Mouse (Mus musculus) spleen, adult 12 weeks (tissue): ENCODE measurements around the gene Iqch.

Experiments used
- DNase-seq: peaks from one replicate; pipeline ENCODE4 v3.0.0; 2022; ENCODE audit warnings: low spot score

The Iqch gene

DNA sequence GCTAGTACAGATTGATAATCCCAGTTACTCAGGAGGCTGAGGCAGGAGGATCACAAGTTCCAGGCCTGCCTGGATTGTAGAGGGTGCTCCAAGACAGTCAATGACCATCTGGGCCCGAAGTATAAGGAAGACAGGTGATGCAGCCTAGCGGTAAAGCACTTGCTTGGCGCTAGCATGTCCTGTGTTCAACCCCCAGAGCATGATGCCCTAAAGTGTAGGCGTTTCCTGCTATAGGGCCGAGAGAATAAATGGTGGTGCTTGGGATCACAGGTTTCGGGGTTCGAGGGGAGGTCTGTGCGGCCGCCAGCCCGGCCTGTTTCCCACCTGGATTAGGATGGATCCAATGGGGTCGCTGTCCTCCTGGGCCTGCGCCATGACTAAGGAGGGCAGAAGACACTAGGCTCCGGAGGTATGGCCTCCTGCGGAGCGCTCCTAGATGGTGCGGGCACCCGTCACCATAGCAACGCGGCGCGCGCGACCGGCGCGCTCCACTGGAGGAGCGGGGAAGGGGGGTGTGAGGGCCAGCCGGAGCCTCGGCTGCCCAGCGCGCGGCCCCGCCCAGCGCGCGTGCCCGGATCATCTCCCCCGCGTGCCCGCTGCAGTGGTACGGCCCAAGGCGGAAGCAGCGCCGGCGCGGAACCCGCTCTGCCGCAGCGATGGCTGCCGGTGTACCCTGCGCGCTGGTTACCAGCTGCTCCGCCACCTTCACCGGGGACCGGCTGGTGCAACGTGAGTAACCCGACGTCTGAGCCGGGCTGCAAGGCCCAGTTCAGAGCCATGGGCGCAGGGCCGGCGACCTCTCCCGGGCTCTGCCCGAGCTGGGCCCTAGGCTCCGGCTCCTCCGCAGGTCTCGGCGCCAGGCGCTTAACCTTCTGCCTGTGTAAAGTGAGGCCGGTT is at the start of gene Iqch, which contains the start of gene Aagab:
Gene Iqch, minus strand, starts transcription at position 451 of the 897 bp plus-strand sequence.
Gene Aagab, plus strand, starts transcription at position 618 of the 897 bp plus-strand sequence.
- DNase-seq = peak; percentile 99

DNA sequence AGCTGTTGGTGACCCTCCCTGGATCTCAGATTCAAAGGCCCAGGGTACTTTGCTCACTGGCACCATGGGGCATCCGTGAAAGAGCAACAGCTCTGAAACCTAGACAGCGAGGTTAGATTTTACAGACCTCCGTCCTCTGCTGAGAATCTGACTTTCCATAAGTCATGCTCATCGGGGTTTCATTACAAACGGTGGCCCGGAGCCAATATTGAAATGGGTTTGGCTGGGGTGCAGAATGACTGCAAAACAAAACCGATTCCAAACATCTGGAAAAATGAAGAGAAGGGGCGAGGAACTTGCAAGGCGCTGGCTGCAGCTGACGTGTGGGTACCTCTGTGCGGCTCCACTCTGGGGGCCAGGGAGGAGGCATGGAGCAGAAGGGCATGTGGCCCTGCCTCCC is 49.3 kb upstream of the Iqch start:
- no peak for DNase-seq

DNA sequence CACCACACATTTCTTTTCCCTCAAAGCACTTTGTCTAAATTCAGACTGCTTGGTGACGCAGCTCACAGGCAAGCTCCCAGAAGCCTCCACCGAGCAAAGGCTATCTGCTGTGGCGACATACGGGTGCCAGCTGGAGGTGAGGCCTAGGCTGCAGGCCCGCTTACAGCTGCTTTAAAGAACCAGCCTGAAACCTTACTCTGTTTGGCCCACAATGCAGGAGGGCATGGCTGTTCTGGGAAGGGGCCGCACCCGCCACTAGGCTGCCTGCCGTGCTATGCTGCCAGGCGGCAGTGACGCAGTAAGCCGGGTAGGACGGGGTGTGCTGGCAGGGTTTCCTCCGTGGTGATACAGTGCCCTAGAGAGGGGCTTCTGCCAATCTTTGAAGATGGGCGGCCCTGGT is 48.6 kb upstream of the Iqch start:
- DNase-seq = no peak

GRCm38 (mm10) chr9:63649841-63650545 is 47.7 kb upstream of the Iqch start:
- no peak for DNase-seq

- no peak for DNase-seq
Observed at GRCm38 (mm10) chr9:63648520-63648918, 46.2 kb upstream of the Iqch start.

GRCm38 (mm10) chr9:63647581-63648519 is 45.6 kb upstream of the Iqch start:
- no peak for DNase-seq

DNA sequence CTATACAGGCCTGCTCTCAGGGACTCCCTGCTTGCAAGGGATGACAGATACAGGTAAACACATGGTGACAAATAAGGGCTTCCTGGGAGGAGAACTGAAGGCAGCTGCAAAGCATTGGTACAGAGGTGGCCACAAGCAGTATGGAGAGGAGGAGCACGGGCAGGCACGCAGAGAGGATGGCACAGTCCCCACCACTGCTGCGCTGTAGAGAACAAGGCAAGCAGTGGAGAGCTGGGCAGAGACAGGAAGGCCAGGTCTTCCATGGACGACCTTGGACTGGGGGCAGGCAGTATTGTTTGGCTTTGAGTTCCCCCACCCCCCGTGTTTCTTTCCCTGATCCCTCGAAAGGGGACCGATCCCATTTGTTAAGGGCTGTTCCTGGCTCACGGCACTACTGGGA is 42.8 kb upstream of the Iqch start:
- no peak for DNase-seq

GRCm38 (mm10) chr9:63644011-63644410 is 41.7 kb upstream of the Iqch start:
- no peak for DNase-seq

- no peak for DNase-seq
Observed at GRCm38 (mm10) chr9:63641983-63642646, 39.8 kb upstream of the Iqch start.

- DNase-seq = no peak
Observed at GRCm38 (mm10) chr9:63636113-63636512, 33.8 kb upstream of the Iqch start.

DNA sequence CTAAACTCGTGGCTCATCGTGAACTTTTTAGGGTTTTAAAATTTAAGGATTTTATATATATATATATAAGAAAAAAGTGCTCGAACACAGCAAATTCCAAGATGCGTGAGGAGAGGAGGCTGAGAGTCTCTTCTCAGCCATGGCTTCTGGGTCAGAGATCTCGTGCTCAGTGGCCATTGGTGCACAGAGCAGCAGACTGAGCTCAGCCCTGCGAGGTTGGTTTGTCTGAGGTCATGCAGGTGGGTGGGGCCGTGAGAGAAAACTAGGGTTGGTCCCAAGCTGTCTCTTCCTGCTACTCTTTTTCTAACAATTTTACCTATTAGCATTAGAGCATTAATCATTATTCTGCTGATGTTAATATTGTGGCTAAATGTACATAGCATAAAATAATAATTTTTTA is 31.0 kb upstream of the Iqch start:
- no peak for DNase-seq

DNA sequence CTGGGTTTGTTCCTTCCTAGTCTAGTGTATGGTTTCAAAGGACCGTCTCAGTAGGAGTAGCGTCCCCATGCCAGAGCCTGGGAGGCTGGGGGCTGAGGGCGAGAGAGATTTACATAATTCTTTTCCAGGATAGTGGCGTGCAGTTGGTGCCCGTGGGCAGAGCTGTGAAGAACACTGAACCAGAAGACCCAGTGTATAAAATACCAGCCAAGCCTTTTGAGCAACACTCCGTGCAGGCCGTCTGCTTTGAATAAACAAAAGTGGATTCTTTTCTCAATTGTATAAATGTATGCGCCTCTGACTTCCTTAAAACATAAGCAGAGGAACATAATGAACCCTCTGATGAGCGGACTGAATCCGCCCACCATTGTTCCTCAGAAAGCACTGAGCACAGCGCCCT is 30.6 kb upstream of the Iqch start:
- DNase-seq = no peak

DNA sequence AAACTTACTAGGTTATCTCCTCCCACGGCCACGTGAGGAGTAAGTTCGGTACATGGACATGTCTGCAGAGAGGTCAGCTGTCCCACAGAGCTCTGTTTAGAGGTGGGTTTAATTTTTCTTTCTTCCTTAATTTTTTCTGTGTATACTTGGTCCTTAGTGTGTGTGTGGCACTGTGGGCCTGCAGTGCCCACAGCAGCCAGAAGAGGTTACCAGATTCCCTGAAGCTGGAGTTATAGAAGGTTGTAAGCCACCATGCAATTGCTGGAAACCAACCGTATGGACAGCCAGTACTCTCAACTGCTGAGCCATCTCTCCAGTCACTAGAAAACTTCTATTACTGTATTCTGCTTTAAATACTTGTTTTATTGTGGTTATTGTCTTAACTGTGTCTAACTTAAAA is 29.8 kb upstream of the Iqch start:
- no peak for DNase-seq

GRCm38 (mm10) chr9:63625090-63625756 is 22.9 kb upstream of the Iqch start:
- no peak for DNase-seq

GRCm38 (mm10) chr9:63623895-63624569 is 21.7 kb upstream of the Iqch start:
- no peak for DNase-seq

DNA sequence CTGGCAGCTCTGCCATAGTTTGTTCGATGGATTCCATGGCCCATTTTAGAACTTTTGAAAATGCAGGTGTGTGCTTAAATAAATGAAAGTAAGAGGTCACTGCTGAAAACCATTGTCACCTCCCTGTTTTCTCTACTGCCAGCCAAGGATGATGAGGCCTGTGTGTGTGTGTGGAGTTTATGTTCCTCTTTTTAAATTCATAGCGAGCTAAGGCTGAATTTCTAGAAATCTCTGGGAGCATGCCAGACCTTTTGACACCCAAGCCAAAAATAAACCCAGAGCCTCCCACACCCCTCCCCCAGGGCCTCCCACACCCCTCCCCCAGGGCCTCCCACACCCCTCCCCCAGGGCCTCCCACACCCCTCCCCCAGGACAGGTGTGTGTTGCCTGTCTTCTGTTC is 15.7 kb upstream of the Iqch start:
- no peak for DNase-seq

DNA sequence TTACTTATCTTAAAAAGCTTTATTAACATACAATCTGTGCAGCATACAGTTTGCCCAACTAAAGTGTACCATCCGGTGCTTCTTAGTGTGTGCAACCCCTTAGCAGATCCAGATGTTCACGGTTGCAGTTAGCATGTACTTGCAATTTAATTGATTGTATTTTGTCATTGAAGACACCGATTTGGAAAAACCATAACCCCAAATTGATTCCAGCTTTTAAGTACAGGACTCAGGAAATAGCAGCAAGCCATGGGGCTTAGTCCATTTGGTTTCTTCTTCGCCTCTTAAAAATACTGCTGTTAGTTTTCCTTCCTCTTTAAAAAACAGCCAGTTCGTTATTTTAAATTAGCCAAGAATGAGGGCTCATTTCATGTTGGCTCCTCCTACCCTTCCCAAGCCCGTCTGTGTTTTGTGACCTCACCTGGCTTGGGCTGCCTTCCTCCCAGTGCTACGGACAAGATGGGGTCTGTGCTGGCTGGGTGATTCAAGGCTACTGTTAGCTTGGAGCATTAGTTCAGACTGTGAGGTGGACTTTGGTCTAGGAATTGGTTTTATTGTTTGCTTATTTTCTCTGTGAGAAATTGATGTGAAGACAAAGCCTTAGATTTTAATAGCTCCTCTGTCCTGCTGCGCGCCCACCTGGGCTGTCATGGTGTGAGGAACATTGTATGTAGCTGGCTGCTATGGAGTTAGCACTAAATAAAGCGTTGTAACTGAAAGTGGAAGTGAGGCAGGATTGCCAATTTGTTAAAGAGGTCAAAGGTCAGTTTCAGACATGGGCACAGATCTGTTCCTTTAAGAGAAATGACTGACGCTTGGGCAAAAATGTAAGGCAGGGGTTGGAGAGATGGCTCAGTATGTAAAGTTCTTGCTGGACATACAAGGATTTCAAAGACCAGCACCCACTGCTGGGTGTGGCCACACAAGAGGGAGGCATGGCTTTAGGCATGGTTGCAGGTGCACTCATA is 12.0 kb upstream of the Iqch start:
- no peak for DNase-seq

GRCm38 (mm10) chr9:63613569-63613968 is 11.3 kb upstream of the Iqch start:
- no peak for DNase-seq
